Mouse (Mus musculus) R1 (cell line): ENCODE data around the gene Phf1.
A peak's percentile ranks its signal among the peaks of the same experiment; 100 is the strongest.
"Not testable (repeated sequence)": the region's sequence is repeated elsewhere in the genome, so short reads cannot be mapped to it uniquely, and the experiment has no call there.

ENCODE experiments used
- DNase-seq: peaks from one replicate; pipeline ENCODE4 v3.0.0-alpha.2; 2018; ENCODE audit warnings: low read depth, low spot score

Gene Phf1

DNA sequence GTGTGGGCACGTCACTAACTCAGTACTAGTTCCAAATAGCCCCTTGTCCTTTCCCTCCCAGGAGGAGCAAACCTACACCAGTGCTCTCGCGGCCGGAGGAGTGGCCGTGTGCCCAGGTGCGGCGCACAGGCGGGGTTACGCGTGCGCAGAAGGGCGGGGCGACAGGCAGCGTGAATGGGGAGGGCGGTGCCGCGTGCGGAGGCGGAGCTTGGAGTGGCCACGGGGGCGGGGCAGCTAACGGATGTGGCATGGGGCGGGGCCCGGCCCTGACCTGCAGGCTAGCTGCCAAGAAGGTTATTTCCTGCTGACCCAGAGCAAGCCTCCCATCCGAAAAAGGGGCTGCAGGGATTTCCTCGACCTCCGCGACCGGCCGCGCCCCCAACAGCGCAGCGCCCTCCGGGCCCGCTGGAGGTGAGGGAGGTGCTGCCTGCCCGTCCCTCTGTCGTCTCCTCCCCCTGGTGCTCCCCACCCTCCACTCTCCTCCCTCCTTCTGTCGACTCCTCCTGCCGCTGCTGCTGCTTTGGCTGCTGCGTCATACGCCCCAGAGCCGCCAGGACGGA, at the start of gene Phf1:
TSS of gene Phf1 (plus strand) at position 214 of the 560 bp plus-strand sequence.
- peak; percentile 92 for DNase-seq

DNA sequence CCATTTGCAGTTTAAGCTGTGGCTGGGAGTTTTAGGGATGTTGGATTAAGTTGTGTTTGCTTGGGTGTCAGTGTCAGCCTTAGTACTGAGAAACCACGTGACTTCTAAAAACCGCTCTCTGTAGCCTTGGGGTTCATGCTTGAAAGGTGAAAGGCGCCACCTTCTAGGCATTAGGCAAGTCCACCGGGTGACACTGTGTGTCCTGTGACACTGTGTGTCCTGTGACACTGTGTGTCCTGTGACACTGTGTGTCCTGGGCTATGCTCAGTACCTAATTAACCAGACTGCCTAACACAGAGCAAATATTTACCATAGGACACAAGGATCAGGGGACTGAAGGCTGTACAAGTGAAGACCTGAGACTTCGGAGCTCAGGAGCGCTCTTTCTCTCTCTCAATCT, 49.3 kb upstream of the Phf1 start:
- DNase-seq, result no peak

DNA sequence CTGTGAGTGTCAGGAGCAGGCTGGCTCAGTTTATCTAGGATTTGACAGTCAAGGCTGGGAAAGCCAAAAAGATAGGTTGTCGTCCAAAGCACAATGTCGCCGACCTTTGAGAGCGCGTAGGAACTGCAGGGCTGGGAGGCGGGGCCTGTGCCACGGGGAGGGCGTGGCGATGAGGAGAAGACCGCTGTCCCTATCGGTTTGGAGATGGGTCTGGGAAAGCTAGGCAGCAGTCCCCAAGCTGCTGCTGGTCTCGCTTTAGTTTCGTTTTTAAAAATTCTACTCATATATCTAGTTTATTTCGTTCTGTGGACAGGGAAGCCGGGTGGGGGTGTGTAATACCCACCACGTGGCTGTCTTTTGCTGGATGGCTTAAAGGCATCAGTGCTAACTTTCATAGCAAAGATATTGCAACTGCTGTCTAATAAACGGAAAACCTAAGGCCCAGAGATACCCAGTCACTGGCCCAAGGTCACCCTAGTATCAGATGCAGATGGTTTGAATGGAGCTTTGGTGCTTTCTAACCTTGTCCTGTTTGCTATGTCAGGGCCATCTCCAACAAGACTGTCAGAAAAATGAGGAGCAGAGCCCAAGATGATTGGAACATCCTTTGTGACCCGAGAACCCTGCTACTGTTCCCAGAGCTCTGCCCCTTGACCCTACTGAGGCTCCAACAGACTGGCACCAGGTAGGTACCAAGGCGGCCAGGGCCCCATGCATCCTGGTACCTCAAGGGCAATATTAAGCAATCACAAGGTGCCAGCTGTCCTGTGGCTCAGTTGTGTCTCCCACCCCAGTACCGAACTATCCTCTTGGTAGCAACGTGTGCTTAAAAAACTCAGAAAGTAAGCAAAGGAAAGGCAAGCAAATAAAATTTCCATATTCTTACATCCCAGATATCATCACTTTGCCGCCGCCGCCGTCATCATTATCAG, 47.6 kb upstream of the Phf1 start:
- DNase-seq, result peak; percentile 79

DNA sequence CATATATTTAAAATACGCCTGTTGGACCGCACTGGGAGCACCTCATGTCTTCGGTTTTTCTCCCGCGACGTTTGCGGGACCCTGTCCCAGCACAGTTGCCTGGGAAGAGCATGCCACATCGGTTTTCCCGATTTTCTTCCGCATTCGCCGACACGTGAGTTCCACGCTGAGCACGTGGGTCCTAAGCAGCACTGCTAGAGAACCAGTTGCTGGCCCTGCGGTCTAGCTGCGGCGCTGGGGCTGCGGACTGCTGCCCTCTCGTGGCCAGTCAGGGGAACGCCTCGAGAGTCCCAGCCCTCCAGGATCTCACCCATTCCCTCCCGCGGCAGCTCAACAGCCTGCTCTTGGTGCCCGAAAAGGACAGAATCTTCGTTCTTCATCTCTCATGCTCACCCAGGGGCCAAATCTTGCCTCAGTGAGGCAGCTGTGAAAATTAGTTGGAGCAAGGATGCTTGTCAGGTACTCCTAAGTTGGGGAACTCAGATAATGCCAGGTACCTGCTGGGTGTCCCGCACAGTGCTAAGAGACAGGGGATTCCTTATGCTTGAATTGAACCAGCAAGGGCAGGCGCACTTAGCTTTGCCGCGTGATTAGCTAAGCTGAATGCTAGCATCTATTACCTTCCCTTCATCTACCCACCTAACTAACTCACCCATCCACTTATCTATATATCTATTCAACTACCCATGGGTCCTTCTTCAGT, 46.7 kb upstream of the Phf1 start:
- DNase-seq, result peak; percentile 87

DNA sequence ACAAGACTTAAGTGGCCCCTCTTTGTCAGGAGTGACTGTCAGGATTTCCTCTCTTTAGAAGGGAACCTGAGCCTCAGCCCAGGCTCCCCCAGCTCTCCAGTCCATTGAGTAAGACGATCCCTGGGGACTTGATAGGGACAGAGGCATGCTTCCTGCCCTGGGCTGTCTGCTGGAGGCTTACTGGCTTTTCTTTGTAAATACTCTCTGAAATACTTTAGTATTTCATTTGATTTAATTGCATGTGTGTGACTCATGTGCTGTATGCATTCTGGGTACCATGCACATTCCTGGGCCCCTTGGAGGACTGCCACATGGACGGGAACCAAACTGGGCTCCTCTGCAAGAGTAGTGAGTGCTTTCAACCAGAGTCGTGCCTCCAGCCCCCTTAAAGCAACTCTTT, 44.9 kb upstream of the Phf1 start:
- no peak for DNase-seq

DNA sequence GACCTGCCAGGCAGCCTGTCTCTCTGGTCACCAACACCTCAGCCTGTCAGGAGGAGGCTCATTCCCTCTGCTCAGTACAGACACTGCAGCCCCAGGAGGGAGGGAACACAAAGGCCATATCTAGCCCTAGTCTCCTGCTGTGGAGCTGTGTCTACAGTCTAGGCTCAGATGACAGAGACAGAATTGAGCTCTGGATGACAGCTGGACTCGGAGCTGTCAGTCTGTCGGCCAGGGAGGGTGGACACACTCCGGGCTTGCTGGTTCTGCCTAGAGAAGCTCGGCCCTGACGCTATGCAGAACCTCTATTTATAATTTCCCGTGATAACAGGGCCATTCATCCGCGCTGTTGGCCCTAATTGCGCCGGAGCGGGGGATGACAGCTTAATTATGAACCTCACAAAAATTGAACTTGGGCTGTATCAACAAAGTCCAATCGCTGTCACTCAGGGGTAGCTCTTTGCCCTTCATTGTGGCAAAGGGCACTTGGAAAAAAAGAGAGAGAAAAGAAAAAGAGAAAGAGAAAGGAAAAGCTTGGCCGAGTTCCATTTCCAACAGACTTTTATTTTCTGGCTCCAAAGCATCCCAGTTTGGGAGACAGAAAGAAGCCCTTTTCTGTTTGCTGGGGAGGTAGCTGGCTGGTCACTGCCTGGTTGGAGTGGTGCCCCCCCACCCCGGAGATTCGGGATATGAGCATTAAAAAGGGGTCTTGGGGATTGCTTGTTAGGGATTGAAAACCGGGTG, 40.0 kb upstream of the Phf1 start:
- no peak for DNase-seq

DNA sequence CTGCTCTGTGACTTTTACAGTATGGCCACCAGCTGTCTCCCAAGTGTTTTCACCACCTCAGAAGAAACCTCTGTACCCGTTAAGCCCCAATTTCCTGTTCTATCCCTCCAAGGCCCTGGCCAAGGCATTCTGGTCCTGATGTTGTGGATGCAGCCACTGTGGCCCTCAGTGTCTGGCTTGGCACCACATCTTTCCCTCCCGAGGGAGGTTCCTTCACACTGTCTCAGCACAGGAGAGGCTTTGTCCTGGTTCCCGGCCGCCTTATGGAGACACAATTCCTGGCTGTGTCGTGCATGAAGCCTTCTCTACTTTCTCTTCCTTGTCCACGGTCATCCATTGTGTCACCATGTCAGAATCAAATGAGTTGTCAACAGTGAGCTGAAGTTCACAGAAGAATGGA, 39.4 kb upstream of the Phf1 start:
- DNase-seq, result no peak

DNA sequence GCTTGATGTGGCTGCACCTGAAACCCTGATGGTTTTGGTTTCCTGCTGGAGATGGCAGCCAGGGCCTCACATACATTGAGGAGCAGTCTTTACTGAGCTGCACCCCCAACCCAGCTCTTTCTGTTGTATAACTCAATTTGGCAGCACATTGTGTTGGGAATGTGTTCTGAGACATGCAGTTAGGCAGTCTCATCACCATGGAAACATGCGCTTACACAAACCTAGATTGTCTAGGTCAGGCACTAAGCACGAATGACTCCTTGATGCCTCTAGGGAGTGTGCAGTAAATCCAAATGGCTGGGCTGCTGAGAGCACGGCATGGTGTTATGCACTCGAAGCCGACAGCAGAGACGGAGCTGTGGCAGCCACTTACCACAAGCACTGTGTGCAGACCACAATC, 38.5 kb upstream of the Phf1 start:
- no peak for DNase-seq

DNA sequence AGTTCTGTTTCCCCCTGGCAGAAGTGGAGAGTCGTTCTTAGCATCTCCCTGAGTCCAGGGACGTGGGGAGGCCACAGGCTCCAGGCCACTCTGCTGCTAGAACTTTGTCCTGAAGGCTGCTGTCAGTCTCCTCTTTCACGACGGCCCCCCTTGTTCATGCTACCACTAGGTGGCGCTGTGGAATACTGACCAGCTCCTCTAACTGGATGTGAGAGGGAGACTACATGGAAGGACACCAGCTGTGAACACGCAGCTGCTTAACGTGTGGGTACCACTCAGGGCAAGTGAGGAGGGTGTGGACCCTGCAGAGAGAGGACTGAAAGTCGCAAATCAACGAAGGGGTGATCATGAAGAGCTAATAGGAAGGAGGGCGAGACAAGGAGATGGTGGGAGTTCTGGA, 37.3 kb upstream of the Phf1 start:
- peak; percentile 84 for DNase-seq

DNA sequence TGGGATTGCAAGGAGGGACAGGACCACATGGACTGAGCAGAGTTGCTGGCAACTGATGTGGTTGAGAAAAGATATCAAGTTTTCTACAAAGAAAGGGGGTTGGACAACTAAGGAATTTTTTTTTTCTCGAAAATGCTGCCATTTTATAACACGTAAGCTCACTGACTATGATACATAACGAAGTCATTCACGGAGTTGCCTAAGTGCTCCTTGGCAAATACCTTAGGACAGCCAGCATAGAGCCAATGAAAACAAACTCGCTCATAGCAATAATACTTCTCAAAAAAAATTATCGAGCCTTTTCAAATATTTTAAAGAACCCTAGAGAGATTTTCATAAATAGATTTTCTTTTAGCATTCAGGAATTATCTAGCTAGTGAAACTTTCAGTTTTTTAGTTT, 31.9 kb upstream of the Phf1 start:
- DNase-seq, result no peak

DNA sequence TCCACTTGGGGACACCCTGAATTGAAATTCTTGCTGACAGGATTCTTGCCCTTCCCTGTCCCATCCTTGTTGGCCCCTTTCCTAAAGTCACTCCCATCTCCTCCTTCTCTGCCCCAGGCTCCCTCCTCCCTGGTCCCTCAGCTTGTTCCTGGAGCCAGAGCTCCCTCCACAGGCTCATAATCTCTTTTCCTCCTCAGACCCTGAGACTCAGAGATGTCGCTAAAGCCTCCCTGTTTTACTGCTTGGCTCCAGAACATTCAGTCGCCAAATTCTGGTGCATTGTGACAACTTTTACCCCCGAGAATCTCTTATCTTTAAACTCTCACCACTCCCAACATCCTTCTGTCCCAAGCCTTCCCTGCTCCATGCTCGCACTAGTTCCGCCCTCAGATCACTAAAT, 28.5 kb upstream of the Phf1 start:
- DNase-seq, result no peak

DNA sequence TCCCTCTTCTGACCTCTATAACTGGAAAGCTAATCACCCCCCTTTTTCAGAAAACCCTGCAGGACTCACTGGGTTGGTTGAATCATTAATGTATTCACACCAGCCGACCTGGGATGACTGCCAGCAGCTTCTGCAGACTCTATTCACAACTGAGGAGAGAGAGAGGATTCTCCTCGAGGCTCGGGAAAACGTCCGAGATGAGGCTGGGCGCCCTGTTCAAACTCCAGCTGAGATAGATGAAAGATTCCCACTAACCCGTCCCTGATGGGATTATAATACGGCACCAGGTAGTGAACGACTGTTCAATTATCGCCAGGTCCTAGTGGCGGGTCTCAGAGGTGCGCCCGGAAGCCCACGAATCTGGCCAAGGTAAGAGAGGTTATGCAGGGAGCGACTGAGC, 25.3 kb upstream of the Phf1 start:
- DNase-seq, result not testable (repeated sequence)

DNA sequence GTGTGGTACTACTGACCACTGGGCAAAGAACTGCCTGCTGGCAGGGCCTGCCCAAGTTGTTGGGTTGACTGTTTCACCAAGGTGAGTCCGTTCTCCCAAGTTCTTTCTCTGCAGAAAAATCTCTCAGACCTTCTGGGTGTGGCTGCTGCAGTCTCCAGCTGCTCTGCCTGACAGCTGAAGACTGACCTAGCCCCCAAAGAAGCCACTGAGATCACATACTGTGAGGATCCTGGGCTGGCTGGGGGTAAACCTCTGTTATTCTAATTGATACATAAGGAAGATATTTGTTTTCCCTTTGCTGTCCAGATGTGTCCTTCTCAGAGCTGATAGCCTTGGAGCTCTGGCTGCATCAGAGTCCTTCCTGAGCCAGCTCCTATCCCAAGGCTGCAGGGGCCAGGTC, 17.6 kb upstream of the Phf1 start:
- peak; percentile 60 for DNase-seq

DNA sequence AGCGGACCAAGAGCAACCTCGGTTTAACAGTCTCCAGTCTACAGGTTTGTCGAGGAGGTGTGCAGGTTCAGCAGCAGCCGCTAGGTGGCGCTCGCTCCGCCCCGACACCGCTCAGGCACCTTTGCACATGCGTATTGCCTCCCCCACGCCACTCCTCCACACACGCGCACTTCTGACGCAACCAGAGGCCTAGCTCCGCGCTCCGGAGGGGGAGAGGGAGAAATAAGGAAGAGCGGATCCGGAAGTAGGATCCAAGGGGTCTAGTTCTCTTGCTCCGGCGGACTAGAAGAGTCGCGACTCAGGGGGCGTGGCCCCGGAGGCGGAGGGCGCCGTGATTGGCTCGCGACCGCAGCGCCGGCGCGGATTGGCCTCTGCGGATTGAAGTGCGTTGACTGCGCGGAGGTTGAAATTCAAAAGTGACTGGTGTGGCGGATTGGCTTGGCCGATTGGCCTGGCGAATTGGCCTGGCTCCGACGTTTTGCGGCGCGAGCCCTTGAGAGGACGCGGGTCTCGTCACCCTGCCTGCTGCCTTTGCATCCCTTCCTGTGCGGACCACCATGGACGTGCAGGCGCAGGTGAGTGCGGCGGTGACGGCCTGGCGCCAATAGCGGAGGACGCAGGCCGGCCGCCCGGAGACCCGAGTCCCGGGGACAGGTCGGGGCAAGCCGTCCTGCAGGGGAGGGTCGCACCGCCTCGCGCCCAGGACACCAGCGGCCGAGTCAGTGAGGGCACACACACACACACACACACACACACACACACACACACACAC, 16.0 kb upstream of the Phf1 start, which contains the start of gene Kifc5b:
TSS of gene Kifc5b (plus strand) at position 381 of the 772 bp plus-strand sequence.
- DNase-seq, result peak; percentile 100

DNA sequence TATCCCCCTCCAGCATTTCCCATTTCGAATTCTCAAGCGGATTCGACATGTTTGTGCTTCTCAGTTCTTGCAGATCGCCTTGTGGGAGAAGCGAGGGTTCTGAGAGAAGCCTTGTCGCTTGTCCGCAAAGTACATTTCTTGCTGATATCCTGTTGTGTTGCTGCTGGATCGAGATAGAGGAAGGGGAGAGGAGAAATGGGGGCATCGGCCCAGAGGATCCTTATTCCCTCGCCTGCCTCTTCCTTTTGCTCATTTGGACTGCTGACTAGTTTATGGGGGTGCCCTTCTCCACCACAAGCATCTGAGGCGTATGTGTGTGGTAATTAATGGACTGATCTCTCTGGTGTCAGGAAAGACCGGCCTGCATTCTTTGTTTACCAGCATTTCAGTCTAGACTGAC, 15.3 kb upstream of the Phf1 start:
- DNase-seq, result not testable (repeated sequence)

DNA sequence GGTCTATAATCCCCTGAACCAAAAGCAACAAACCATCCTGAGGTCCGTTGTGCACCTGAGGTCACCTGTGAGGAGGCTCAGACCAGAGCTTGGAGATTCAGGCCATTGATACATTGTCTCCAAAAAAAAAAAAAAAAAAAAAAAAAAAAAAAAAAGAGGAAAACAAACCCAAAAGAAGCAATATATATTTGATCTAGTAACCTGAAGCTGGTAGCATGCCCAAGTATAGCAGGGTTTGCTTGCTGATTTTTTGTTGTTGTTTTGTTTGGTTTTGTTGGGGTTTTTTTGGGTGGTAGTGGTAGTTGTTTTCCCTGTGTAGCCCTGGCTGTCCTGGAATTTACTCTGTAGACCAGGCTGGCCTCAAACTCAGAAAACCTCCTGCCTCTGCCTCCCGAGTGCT, 14.5 kb upstream of the Phf1 start:
- DNase-seq, result no peak

DNA sequence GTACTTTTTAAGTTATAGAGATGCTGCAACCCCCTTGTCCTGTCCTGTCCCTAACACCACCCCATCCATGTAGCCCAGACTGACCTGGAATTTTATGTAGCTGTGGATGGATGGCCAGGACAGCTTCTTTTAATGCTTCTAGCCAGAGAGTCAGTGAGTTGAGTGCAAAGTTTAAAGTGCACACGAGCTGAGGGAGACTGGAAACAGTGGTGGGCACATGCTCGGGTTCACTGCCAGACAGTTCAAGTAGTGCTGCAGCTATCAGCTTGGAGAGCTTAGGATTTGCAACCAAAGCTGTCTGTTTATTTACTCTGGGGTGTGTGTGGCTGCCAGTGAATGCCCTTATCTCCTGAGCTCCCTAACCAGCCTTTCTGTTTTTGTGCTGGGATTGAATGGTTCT, 13.3 kb upstream of the Phf1 start:
- DNase-seq, result not testable (repeated sequence)

DNA sequence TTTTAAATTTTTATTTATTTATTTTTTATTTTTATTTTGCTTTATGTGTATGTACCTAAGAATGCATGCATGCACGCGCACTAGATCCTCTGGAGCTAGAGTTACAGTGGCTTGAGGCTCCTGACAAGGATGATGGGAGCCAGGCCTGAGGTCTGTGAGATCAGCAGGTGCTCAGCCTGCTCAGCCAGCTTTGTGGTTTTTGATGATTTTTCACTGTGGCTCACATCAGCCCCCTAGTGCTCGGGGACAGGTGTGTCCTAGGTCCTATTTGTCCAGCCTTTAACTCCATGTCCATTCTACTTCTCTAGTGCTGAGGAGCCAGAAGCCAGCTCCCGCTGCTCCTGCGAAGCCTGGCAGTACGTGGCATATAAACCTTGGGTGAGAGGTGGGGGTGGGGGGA, 10.5 kb upstream of the Phf1 start:
- DNase-seq, result not testable (repeated sequence)

DNA sequence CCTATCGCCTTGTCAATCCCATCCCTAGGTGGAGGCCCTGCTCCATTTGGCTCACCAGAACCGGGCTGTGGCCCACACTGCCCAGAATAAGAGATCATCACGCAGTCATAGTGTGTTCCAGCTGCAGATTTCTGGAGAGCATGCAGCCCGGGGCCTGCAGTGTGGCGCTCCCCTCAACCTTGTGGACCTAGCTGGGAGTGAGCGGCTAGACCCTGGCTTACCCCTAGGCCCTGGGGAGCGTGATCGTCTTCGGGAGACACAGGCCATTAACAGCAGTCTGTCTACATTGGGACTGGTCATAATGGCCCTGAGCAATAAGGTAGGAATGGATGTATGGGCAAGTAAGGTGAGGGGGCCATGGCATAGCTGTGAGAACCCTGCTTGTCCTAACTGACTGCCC, 7.4 kb upstream of the Phf1 start:
- DNase-seq, result not testable (repeated sequence)

DNA sequence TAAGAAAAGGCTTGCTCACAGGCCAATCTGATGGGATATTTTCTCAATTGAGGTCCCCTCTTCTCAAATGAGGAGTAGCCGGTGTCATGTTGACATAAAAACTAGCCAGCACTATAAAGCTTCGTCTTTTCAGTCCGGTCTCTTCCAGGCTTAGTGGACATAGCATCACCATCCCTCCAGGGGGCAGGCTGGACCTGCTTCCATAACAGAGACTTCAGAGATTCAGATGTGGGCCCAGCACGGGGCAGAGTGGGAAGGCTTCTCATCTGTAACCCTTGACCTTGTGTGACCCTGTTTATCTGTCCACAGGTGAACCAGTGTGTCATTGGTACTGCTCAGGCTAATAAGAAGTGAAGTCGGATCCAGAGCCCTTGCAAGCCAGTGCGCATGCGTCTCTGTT, 1.1 kb upstream of the Phf1 start:
- peak; percentile 45 for DNase-seq

DNA sequence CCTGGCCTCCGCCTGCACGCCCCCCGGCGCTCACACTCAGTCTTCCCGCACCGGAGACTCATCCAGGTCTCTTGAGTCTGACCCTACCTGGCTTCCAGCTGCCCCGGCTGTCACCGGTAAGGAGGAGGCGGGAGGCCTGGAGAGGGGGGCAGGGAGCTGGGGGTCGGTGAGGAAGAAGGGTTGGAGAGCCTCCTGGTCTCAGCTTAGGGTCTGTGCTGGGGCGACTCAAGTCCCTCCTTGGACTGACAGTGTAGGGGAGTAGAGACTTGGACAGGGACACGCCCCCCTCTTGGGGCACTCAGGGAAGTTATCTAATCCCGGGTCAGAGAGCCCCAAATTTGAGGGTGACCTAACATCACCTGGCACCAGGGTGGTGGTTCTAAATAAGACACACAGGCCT, 567 bp downstream of the Phf1 start:
- DNase-seq, result no peak
